Mouse (Mus musculus) C2C12 (cell line): ENCODE data around the gene Zbed4. TPM values are rescaled to one million over a fixed set of nuclear protein-coding genes. Genes with fewer than 3 reads are reported as not detected.
"Not testable (repeated sequence)": the region's sequence is repeated elsewhere in the genome, so short reads cannot be mapped to it uniquely, and the experiment has no call there.

Experiments
- H3K27me3 ChIP-seq: one replicate; pipeline ENCODE4 v1.6.1; 2011; ENCODE audit not compliant: control insufficient read depth, insufficient read depth, insufficient read length
- H3K36me3 ChIP-seq: one replicate; pipeline ENCODE4 v1.6.1; 2011; ENCODE audit not compliant: control insufficient read depth, insufficient read depth
- H3K4me3 ChIP-seq: one replicate; pipeline ENCODE4 v1.5.1; 2011; ENCODE audit warnings: mild to moderate bottlenecking, control low read depth; ENCODE audit not compliant: poor library complexity, insufficient read depth, severe bottlenecking
- H3K79me2 ChIP-seq: one replicate; pipeline ENCODE4 v1.6.1; 2011; ENCODE audit not compliant: control insufficient read depth, insufficient read depth
- H3K79me3 ChIP-seq: one replicate; pipeline ENCODE4 v1.6.1; 2011; ENCODE audit warnings: low read depth, control low read depth
- H3ac ChIP-seq: one replicate; pipeline ENCODE3; 2011; ENCODE audit warnings: low read depth; ENCODE audit not compliant: control insufficient read depth, insufficient read length
- CEBPB ChIP-seq: IDR thresholded peaks from one replicate; pipeline ENCODE4 v1.6.1; 2011; ENCODE audit warnings: low read depth, mild to moderate bottlenecking, control low read depth, moderate library complexity
- CTCF ChIP-seq: IDR thresholded peaks from one replicate; pipeline ENCODE4 v1.5.1; 2011; ENCODE audit not compliant: control insufficient read depth, insufficient read depth, insufficient read length
- FOSL1 ChIP-seq: IDR thresholded peaks from one replicate; pipeline ENCODE4 v1.8.0; 2011; ENCODE audit warnings: mild to moderate bottlenecking, low read length; ENCODE audit not compliant: poor library complexity, insufficient read depth, severe bottlenecking
- MAX ChIP-seq: IDR thresholded peaks from one replicate; pipeline ENCODE4 v1.6.1; 2011; ENCODE audit warnings: mild to moderate bottlenecking, control low read depth
- MYOD1 ChIP-seq: IDR thresholded peaks from one replicate; pipeline ENCODE4 v1.6.1; 2011; ENCODE audit warnings: low read depth; ENCODE audit not compliant: control insufficient read depth, insufficient read length
- MYOG ChIP-seq: IDR thresholded peaks from one replicate; pipeline ENCODE4 v1.6.1; 2011; ENCODE audit not compliant: control insufficient read depth, insufficient read length; ENCODE audit errors: extremely low read depth
- USF1 ChIP-seq: IDR thresholded peaks from one replicate; pipeline ENCODE4 v1.6.1; 2011; ENCODE audit warnings: low read depth, mild to moderate bottlenecking, control low read depth, moderate library complexity
- polyA plus RNA-seq: library from polyadenylated mRNA; unstranded; fragments of >200 nt; fragmentation: generic; extraction: Trizol; gene quantifications from one replicate; pipeline ENCODE4 v1.2.1, GENCODE M21; 2012; ENCODE audit warnings: missing spikeins

The Zbed4 gene
- polyA plus RNA-seq, 1 experiment, result 9.6 TPM

DNA sequence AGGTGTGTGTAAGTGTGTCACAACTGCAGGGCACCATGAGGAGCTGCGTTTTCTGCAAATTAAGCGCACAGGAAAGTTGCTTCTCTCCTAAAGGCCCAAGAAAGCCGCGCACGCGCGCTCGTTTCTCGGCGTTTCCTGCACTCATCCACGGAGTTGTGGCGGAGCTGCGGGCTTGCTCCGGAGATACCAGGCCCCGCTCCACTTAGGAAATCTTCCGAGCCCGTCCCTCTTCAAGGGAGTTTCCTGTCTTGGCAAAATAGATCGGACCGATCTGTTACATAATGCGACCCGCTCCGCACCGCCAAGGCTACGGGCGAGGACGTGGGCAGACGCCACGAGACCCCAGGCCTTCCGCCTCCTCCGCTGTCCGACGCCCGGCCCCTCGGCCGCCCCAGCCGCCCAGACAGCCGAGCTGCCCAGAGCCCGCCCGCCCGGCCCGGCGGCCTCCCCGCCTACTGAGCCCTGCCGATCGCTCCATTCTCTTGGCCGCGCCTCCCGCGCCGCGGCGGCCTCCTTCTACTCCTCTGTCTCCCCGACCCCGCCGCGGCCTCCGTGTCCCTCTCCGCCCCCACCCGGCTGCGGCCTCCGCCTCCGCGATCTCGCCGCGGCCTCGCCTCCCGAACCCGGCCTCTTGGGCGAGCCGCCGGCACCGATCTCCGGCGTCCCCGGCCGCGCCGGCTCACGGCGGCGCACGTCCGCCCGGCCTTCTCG lies 18.3 kb upstream of the Zbed4 start:
- Histone ChIP-seq H3K36me3 (peaks cover 25% of the 10 kb centered on the region), H3K79me3 (peaks cover 48% of the 10 kb centered on the region), H3K27me3 (no peaks in the 10 kb centered on the region), H3K4me3 (peak overlapping the region; percentile 82), H3ac (peak overlapping the region; percentile 89), H3K79me2 (peaks cover 57% of the 10 kb centered on the region)
- TF ChIP-seq MYOD1 (no peak), CEBPB (no peak), FOSL1 (no peak), USF1 (no peak), MYOG (no peak), CTCF (no peak), MAX (no peak)

DNA sequence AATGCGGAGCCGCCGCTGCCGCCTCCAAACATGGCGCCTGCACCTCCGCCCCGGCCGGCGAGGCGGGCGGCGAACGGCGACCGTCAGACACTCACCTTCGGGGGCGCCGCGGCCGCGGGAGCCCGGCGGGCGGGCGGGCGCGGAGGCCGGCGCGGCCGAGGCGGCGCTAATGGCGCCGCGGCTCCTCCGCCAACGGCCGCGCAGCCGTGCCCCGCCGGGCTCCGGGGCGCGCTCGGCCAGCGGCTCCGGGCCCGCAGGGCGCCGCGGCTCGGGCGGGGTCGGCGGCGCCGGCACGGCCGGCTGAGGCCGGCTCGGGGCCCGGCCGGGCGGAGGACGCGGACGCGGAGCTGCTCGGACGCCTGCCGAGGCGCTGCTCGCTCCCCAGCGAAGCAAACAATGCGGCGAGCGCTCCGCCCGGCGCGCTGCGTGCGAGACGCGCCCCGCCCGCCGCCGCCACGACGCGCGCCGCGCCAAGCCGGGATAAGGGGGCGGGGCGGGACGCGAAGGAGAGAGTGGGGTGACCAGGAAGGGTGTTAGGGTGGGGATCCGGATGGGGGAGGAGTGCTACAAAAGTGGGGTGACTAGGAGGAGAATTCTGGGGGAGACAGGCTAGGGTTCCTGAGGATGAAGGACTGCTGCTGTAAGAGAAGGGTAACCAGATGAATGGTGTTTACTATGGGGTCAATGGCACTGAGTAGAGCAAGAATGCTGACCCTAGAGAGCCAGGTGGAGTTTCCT lies 17.5 kb upstream of the Zbed4 start, which contains the start of gene Brd1:
Gene Brd1 (minus strand): TSS at position 400 of the 738 bp plus-strand sequence.
- H3K4me3 ChIP-seq, result peak within 1 kb of the TSS; percentile 82
- H3ac ChIP-seq, result peak within 1 kb of the TSS; percentile 89
- peaks cover 18% of the 10 kb centered on the region for H3K36me3 ChIP-seq
- no peaks in the 10 kb centered on the region for H3K27me3 ChIP-seq
- H3K79me3 ChIP-seq, result peaks cover 42% of the 10 kb centered on the region
- peaks cover 49% of the 10 kb centered on the region for H3K79me2 ChIP-seq
- peak; percentile 72 for TF ChIP-seq MAX
- no peak for TF ChIP-seq CEBPB

DNA sequence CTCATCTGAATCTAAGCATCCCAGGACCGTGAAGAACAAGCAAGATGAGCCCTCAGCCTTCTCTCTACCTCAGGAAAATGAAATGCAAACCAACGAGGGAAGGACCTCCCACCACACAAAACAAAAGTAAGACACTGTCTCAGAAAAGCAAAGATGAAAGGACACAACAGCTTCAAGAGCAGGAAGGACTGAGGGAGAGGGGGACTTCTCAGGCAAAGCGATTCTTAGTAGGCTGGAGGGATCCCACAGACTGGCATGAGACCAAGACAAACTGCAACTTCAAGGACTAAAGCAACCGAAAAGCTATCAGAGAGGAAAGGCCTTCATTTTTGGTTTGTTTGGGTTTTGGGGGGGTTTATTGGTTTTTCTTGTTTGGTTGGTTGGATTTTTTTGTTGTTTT lies 15.3 kb upstream of the Zbed4 start:
- Histone ChIP-seq H3K27me3 (no peaks in the 10 kb centered on the region), H3K36me3 (no peaks in the 10 kb centered on the region), H3K79me3 (peaks cover 20% of the 10 kb centered on the region), H3ac (no peak overlapping the region), H3K4me3 (no peak overlapping the region), H3K79me2 (peaks cover 28% of the 10 kb centered on the region)
- TF ChIP-seq MYOG (no peak), USF1 (no peak), FOSL1 (no peak), CEBPB (no peak), CTCF (no peak)

DNA sequence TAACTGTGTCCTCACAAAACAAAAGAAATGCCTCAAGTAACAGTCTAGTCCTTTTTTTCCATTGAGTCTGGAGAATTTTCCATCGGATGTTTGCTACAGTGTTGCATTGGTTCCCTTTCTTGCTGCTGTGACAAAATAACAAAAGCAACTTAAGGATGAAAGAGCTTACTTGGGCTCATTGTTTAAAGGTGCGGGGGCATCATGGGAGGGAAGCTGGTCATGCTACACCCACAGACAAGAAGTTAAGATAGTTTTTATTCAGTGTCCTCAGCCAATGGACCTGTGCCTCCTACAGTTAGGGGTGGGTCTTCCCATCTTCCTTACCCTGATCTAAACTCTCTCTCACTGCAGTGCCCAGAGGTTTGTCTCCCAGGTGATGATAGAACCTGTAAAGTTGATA lies 13.0 kb upstream of the Zbed4 start:
- Histone ChIP-seq H3K79me2 (peaks cover 5% of the 10 kb centered on the region), H3K36me3 (no peaks in the 10 kb centered on the region), H3K4me3 (no peak overlapping the region), H3K79me3 (no peaks in the 10 kb centered on the region), H3ac (no peak overlapping the region), H3K27me3 (no peaks in the 10 kb centered on the region)
- TF ChIP-seq MAX, result no peak
- TF ChIP-seq CTCF, result no peak
- no peak for TF ChIP-seq MYOG
- TF ChIP-seq USF1, result no peak
- no peak for TF ChIP-seq MYOD1

DNA sequence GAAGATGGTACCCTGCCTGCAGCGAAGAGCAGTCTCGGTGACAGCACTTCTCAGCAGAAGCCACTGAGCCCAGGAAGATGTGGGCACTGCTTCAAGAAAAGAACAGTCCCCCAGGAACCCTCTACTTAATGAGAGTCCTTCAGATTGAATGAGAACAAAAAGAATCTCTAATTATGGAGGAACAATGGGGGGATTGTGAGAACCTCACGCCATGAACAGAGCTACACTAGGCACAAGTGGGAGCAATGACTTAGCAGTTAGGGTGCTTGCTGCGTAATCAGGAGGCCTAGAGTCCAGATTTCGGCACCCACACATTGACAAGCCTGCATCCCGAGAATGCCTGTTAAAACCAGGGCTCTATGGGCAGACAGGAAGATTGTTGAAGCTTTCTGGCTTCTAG lies 10.1 kb upstream of the Zbed4 start:
- peaks cover 13% of the 10 kb centered on the region for H3K27me3 ChIP-seq
- TF ChIP-seq MYOD1 (no peak), CEBPB (no peak), MYOG (no peak), MAX (no peak), USF1 (no peak), FOSL1 (no peak), CTCF (no peak)
- H3K36me3 ChIP-seq, result no peaks in the 10 kb centered on the region
- H3K4me3 ChIP-seq, result no peak overlapping the region
- H3K79me2 ChIP-seq, result no peaks in the 10 kb centered on the region
- H3K79me3 ChIP-seq, result no peaks in the 10 kb centered on the region
- H3ac ChIP-seq, result no peak overlapping the region

DNA sequence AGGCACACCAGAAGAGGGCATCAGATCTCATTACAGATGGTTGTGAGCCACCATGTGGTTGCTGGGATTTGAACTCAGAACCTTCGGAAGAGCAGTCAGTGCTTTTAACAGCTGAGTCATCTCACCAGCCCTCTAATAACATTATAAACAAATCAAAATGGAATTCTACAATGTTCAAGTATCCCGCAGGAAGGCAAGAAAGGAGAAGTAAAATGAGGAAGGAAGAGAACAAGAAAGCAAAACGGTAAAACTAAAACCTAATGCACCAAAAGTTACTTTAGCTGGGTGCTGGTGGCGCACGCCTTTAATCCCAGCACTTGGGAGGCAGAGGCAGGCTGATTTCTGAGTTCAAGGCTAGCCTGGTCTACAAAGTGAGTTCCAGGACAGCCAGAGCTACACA lies 8.1 kb upstream of the Zbed4 start:
- H3K4me3 ChIP-seq, H3K36me3 ChIP-seq, H3ac ChIP-seq, H3K79me2 ChIP-seq, H3K79me3 ChIP-seq: not testable (repeated sequence)
- H3K27me3 ChIP-seq, result peaks cover 19% of the 10 kb centered on the region
